Mouse (Mus musculus) heart, postnatal 10 days (tissue): ENCODE results near the gene Foxq1. TPM values are rescaled to one million over a fixed set of nuclear protein-coding genes. Genes with fewer than 3 reads are reported as not detected.

ENCODE experiments used
- DNase-seq, 2 experiments: peaks; one replicate each; pipeline ENCODE4 v3.0.0; 2021
- intact Hi-C: fragments of 180-260 bp; cut with DNase I; formaldehyde crosslinking; loops from one replicate; pipeline ENCODE4 v1.15.1; 2025
- total RNA-seq, 2 experiments: library from RNA; stranded (reverse); gene quantifications; 2 replicates each; pipeline ENCODE4 v1.2.3; 2021

Gene Foxq1
- total RNA-seq, 2 experiments from 2014 or later, result 0.07 TPM; not detected in 1

GRCm38 (mm10) chr13:31567617-31568294 lies 11.8 kb downstream of the Foxq1 start:
- no peak for DNase-seq
- intact Hi-C loops, result no loop called here

DNA sequence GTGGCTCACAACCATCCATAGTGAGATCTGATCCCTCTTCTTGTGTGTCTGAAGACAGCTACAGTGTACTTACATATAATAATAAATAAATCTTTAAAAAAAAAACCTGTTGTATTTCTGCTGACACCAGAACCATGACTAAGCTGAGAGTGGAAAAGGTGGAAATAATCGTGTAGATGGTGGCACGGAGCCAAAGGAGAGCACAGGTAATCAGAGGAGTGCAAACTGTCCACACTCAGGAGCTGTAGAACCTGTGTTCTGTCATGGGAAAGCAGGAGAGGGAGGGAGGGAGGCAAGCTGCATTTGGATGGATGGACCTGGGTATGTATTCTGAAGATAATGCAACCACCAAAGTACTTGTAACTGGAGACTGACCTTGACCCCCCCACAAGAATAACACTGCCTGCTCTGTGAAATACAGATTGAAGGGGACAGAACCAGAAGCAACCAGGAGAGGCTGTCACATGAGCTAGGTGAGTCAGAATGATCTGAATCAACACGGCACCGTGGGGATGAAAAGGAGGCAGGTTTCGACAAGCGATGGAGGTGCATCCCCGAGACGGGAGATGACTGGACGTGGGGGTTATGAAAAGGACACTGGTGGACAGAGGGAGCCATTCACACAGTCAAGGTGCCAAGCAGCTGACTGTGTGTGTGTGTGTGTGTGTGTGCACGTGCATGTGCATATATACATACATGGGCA lies 17.0 kb downstream of the Foxq1 start:
- no peak for DNase-seq
- intact Hi-C loops, result no loop called here

DNA sequence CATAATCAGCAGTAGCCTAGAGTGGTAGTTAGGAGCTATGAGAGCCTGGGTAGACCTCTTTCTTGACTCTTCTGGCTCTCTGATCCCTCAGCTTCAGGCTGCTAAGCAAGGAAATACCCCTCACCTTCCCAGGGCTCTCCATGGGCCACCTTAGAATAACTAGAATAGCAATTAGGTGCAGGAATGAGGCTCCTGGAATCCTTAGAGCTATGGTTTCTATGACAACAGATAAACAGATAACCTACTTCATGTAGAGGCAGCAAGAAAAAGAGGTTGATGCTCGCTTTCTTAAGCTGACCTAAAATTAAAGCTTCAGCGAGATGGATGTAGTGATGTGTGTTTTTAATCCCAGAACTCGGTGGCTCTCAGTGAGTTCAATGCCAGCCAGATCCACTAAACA lies 18.7 kb downstream of the Foxq1 start:
- no peak for DNase-seq
- intact Hi-C loops, result no loop called here

DNA sequence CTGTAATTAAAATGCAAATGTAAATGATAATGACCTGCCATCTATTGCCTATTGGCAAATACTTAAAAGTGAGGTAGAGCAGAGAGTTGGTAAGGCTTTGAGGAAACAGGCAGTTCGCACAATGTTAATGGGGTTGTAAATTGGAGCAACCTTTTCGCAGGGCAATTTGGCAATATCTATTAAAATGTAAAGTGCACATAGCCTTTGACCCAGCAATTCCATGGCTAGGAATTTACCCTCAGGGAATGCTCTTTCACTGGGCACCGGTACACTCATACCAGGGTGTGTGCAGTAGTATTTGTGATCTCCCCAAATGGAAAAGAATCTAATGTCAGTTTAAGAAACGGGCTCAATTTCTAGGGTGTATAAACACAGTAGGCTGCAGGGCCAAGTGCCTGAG lies 20.8 kb downstream of the Foxq1 start:
- no peak for DNase-seq
- intact Hi-C loops, result no loop called here

DNA sequence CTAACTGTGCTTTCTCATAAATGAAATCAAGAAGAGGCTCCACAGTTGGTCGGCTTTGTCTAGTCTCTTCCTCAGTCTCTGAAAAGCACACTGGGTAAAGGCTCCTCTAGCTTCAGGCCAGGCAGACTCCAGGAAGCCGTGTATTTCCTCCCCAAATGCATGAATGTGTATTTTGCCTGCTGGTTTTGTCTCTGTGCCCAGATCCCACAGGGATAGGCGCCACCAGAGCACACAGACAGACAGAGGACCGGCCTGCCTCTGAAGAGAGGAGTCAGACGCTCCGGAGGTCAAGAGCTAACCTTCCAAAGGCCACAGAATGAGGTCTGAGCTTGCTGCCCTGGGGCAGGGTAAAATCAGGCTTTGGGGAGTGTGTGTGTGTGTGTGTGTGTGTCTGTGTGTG lies 21.6 kb downstream of the Foxq1 start:
- no peak for DNase-seq
- intact Hi-C loops, result no loop called here

DNA sequence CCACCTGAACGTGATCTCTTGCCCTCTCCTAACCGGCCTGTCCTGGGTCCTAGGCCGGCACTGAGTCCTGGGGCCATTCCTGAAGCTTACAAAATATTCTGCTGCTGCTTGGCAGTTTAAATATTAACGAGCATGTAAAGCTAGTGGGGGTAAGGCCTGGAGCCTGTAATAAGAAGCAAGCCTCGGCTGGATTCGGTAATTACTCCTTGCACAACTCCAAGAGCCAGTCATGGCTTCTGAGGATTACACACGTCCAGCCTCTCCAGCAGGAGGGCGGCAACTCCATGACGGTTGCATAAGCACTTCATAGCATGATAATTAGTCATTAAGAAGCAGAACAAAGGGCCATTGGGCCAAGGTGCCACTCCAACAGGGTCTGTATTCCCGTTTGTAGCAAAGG lies 22.5 kb downstream of the Foxq1 start:
- no peak for DNase-seq
- intact Hi-C loops, result no loop called here

DNA sequence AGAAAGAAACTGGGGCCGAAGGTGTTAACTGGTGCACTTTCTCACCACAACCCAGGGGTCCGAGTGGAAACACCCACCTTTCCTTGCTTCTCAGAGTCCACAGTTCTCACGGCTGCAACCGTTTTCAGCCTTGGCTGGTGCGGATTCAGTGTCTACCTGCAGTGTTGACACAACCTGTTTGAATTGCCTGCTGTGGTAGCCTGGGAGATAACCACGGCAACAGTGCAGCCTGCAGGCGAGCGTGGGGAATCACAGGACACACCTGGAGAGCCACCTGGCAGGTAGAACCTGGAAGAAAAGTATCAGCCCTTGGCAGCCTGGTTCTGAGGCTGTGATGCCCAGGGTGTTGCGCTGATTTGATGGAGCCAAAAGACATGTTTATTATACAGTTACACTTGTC lies 23.9 kb downstream of the Foxq1 start:
- intact Hi-C loops, result no loop called here
- no peak for DNase-seq

DNA sequence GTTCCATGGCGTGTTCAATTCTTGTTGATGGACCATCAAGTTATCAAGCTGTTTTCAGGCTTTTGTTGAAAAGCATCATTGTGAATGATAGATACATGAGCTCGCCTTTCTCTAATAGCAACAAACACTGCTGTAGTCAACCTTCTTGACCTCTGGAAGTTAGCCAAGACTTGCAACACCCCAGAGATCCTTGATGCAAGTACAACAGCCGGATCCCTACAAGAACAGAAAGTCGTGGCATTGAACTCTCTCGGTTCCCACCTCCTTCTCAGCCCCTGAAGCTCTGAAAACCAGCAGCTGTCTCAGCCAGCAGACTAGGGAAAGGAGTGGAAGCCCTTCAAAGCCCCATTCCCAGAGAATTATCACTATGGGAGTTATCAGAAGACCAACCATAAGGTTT lies 31.4 kb downstream of the Foxq1 start:
- no peak for DNase-seq
- intact Hi-C loops, result no loop called here

GRCm38 (mm10) chr13:31599576-31599975 lies 43.6 kb downstream of the Foxq1 start:
- intact Hi-C loops, result no loop called here
- no peak for DNase-seq

DNA sequence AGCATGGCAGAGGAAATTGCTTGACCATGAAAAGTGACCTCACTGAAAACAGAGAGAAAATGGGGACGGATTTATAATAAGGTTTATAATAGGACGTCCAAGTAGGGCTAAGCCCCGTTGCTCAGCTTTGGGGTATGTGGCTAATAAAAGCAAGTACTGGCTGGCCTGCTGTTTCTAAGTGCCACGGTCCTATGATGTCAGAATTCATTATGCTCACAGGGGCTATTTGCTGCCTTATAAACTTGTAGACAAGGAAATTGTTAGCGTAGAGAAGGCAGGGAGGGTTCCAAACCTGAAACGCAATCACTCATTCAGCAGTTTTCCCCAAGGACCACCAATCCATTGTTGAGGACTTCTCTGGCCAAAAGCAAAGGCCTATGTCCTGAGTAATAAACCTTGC lies 48.0 kb downstream of the Foxq1 start:
- DNase-seq, result no peak
- intact Hi-C loops, result no loop called here

Other genes starting within 250 kb of the Foxq1 start
- gene A530084C06Rik, start 3.2 kb downstream of the Foxq1 start, total RNA-seq, result under 1 TPM in 1 of 2 experiments, not detected in 1; 0.07 TPM
- gene Foxf2, start 69.7 kb downstream of the Foxq1 start, total RNA-seq, result under 1 TPM in 1 of 2 experiments, not detected in 1; 0.10 TPM